Mouse (Mus musculus): Measurements from ENCODE around the gene Ajm1.

The Ajm1 gene

DNA sequence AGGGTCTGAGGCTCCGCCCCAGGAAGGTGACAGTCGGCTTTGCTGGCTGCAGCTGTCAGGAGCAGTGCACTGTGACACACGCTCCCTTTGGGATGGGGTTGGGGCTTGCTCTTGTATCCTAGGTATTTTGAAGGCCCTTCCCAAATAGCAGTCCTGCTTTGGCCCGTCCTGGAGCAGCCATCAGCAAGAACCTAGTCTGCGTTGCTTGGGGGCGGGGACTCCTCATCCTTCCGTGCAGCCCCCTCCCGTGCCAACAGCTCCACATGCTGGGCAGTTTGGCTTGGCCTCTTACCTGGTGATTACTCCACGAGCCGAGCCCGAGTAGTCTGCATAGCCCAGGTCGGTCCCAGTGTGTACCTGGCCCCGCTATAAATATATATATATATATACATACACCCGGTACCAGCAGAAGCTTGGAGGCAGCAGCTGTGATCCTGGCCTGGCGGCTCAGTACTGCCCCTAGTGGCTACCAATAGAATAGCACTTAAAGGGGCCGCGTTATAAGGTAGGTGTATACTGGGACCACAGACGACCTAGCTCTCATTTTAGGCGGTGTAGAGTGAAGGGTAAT is at the start of gene Ajm1:
Ajm1 (minus strand) TSS at position 464 of the 571 bp plus-strand sequence.
- peak; percentile 73 for DNase-seq (ENCODE audit: low spot score)

DNA sequence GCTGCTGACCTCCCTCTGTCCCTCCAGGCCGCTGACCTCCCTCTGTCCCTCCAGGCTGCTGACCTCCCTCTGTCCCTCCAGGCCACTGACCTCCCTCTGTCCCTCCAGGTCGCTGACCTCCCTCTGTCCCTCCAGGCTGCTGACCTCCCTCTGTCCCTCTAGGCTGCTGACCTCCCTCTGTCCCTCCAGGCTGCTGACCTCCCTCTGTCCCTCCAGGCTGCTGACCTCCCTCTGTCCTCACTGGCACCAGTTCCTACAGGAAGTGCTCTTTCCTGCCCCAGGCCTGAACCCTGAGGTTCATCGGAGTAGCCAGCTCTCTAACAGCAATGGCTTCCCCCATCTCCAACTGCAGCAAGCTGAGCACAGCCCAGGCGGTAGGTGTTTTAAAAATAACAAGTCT is 47.2 kb upstream of the Ajm1 start:
- DNase-seq (ENCODE audit: low spot score), result no peak

DNA sequence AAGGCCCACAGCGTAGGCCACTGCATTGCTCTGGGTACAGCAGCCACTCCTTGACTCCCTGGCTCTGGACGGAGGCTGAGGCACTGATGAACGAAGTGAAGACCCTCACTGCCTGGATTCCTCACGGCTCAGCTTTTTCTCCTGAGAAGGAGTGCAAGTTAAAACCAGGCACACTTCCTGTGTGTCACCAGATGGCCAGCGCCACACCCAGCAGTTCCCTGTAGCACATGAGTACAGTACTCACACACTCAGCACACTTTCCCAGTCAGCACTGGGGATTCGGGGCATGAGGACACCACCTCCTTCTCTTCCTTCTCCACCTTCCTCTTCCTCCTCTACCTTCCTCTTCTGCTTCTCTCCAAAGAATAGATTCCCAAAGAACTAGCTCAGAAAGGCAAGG is 46.3 kb upstream of the Ajm1 start, which contains the start of gene Fcna:
Fcna (minus strand) TSS at position 220 of the 400 bp plus-strand sequence.
- no peak for DNase-seq (ENCODE audit: low spot score)

DNA sequence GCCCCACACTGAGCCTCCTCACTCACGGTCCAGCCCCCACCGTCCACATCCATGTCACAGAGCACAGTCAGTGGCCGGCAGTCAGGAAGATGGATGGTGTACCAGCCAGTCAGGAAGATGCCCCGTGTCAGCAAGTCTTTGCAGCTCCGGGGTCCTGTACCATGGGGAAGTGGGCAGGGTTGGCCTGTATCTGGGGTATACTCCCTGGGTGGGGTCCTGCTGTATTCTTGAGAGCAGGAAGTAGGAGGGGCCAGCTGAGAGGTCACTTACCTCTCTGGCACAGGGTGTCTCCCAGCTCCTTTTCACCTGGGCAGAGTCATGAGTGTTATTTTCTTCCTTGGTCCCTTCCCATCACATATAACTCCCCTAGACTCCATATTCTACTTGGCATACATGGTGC is 44.4 kb upstream of the Ajm1 start:
- no peak for DNase-seq (ENCODE audit: low spot score)

DNA sequence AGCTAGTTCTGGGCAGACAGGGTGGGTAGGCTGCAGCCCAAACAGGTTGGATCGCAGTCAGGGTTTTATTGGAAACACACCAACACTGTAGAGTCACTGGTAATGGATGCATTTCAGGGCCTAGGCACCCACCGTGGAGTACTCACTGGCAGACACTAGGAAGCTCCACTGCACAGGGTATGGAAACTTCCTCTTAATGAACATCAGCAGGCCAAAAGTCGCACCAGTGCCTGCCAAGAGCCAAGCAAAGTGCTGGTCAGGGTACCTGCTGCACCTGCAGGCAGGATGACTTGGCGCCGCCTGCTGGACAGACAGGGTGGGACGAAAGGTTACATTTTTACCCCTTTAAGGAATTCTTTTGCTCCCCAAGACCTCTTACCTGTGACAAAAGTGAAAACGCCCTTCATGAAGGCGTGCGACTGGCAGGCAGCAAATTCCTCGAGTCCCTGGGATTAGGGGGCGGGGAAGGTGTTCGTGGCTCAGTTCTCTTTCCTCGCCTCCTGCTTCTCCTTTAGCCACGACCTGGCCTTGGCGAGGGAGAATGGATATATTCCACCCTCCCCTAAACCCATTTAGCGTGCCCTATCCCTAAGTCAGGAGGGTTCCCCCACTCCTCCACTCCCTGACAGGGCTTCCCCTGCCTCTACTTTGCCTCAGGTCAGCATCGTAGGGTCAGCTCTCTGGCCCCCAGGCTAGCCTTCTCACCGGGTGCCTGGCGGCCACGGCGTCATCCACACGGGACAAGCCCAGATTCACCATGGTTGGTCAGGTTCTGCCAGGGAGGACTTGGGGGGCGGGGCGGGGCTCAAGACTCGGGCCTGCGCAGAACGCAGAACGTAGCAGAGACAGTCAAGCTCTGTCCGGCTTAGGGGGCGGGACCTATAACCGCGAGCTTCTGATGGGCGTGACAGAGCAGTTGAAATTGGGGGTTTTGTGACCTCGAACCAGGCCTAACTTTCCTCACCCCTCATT is 40.0 kb upstream of the Ajm1 start, which contains the start of gene Tmem141:
Tmem141 (minus strand) TSS at position 777 of the 972 bp plus-strand sequence.
- DNase-seq (ENCODE audit: low spot score), result peak; percentile 88

DNA sequence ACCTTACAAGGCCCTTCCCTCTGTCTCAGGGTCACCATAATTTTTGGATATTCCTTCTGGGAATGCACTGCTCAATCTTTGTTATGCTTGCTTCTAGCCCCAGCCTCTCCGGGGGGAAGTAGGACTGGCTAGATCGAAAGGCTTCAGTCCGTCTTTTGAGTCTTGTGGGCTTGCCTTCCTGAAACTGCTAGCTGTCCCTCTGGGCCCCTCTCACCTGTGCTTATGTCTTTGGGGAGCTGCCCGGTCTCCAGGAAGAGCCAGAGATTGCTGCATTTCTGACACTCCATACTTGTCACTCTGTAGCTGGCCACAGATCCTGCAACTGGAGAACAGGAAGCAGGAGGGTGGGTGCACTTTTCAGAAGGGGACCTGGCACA is 39.3 kb upstream of the Ajm1 start:
- DNase-seq (ENCODE audit: low spot score), result no peak

DNA sequence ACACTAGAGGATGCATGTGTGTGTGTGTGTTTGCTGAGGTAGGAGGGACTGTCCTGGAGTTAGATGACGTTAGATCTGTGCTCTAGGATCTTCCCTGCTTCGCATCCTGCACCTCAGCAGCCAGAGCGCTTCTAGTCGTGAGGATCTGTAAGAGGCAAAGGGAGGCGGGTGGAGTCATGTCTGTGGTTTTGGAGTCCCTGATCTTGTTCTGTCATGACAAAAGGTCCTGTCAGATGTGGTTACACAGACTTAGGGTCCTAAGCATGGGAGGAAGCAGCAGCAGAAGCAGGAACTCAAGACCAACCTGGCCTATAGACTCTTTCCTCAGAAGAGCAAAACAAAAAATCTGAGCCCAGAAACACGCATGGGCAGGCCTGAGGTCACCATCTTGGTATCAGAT is 38.8 kb upstream of the Ajm1 start:
- no peak for DNase-seq (ENCODE audit: low spot score)

DNA sequence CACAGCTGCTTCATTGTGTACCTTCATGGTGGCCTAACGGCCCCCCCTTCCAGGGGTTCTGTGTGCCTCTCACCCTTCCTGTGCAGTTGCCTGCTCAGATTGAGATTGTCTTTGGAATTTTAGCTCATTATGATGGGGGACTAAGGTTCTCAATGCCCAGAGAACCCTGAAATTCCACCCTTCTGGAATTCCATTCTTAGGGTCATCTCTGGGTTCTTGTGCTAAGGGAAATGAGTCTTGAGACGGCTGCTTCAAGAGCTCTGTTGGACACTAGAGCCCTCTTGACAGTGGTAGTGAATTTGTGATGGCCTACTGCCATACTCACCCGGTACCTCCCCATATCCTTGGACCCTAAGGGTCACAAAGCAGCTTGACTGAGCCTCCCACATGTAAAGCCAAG is 36.0 kb upstream of the Ajm1 start, which contains the start of gene Ccdc183:
Ccdc183 (minus strand) TSS at position 101 of the 400 bp plus-strand sequence.
- DNase-seq (ENCODE audit: low spot score), result no peak

DNA sequence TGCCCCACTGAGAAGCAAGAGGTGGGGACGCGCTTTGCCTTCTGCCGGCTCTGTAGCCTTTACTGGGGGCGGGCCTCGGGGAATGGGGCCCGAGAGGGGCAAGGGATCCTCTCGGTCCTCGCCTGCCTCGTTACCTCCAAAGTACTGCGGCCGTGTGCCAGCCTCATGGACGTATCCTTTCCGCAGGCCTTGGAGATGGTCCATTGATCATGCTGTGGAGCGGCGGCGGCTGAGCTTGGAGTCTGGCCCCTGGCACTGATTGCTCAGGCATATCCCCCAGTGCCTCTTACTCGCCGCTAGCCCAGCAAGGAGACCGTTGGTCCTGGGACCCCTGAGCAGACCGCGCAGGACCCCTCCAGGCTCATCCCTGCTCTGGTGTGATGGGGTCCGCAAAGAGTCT is 34.8 kb upstream of the Ajm1 start:
- no peak for DNase-seq (ENCODE audit: low spot score)

DNA sequence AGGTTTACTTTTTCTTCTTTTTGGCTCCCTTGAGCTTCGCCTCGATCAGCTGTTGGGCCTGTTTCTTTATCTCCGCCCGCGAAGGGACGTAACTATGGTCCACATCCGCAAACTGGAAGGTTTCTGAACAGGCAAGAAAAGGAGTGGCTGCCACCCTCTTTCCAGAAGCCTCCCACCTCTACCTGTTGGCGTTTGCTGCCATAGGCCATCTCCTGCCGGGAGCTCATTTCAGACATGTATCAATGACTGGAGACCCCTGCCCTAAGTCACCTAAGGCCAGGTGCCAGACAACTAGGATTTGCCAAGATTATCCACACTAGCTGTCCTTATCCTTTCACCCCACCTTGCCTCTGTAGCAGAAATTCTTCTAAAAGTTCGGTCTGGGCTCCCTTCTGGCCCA is 27.1 kb upstream of the Ajm1 start:
- no peak for DNase-seq (ENCODE audit: low spot score)

DNA sequence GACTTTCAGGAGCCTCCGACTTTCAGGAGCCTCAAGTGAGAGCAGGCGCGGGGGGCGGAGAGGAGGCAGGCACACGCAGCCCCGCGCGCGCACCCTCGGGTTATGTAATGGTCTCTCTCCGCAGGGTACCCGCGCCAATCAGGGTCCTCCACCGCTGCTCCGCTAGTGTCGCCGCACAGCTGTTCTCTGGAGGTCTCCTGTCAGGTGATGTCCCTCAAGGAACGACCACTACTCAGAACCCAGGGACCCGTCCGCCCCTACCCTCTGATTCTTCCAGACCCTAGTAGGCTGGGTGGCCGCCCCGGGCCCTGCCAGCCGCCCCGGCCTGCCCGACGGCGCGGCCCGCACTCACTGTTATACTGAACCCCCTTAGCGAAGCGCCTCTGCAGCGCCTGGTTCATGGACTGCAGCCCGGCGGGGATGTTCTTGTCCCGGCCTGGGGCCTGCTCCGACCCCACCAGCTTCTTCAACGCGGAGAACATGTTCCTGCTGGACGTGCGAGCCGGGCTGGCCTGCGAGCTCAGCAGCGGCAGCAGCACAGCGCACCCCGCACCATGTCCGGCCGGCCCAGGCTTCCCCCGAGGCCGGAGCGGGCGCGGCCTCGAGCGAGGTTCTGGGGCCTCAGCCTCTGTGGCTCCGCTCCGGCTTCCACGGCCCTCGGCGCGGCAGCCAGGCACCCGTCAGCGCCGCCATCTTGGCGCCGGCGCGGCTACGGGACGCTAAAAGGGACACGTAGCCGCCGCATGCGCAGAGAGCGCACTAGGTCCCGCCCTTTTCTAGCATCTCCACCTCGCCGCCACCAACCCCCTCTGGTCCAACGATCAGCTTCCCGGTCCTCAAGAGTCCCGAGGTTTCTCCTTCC is 26.4 kb upstream of the Ajm1 start, which contains the start of gene Rabl6:
Rabl6 (minus strand) TSS at position 761 of the 862 bp plus-strand sequence.
- peak; percentile 91 for DNase-seq (ENCODE audit: low spot score)

DNA sequence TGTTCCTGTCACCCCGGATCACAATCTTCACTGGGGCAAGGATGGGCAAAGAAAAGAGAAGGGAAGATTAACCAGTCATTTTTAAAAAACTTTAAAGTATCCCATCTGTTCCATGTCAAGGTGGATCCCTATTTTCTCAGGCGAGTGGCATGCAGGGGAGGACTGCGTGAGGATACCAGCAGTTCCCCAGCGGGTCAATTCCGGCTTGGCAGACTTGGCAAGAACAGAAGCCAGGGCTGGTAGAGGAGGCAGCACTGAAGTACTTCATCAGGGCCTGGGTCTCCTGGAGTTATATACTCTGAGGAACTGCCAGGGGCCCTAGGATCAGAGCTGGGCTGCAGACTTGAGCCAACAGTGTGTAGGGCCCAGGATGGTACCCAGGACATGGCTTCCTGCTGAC is 21.0 kb upstream of the Ajm1 start:
- DNase-seq (ENCODE audit: low spot score), result no peak

DNA sequence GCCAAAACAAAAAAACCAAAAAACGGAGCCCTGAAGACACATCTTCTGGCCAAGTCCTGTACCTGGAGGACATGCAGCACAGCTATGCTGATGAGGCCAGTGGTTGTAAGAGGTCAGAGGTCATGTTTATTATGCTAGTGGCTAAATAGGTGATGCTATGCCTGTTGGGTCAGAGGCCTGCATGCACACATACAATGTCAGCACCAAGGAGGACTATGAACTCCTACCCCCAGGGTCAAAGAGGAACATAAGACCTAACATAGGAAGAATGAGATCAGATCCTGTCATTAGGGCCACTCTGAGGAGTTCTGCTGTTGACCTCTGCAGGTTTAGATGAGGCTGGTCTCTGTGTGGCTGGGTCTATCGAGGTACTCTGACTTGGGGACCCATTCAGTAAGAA is 18.5 kb upstream of the Ajm1 start:
- DNase-seq (ENCODE audit: low spot score), result no peak

DNA sequence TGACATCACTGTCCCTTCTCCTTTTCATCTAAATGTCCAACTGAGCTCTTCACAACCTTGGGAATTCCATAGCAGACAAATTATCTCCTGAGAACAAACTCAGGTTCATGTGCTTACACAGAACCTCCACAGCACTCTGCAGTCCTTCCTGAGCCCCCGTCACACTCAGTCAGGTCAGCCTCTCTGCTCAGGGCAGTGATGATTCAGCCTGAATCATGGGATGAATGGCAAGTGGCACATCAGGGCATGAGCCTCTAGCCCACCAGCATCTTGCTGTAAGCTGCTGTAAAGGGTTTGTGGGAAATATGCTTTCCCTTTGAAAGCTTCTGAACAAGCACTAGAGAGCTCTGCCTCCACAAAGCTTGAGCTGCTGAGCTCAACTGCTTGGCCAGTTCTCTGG is 17.2 kb upstream of the Ajm1 start:
- no peak for DNase-seq (ENCODE audit: low spot score)

DNA sequence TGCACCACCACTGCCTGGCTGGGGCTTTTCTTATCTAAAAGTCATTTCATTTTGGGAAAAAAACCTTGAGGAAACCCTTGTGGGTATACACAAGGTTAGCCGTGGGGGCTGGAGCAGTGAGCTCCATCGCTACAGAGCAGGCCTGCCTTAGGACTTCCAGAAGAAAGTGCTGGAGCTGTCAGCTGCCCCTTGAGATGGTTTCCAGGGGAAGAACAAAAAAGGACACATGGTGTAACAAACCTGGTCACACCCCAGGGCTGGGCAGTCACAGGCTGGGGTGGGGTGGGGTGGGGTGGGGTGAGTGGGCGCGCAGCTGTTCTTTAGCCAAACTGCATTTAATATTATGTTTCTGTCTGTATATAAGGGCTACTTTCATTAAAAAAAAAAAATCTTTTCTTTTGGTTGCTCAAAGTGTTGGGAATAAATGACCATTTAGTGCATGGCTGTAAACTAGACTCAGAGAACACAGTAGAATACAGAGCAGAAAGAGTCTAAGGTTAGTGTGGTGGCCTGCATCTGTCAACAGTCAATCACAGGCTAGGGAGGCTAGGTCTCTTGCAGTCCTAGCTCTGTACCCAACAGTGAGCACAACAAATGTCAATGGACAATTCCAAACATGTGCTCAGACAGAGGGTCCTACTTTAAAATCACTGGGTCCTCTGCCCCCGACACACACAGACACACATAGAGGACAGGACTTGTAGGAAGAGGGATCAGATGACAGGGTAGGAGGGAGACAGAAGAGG is 15.4 kb upstream of the Ajm1 start:
- no peak for DNase-seq (ENCODE audit: low spot score)

DNA sequence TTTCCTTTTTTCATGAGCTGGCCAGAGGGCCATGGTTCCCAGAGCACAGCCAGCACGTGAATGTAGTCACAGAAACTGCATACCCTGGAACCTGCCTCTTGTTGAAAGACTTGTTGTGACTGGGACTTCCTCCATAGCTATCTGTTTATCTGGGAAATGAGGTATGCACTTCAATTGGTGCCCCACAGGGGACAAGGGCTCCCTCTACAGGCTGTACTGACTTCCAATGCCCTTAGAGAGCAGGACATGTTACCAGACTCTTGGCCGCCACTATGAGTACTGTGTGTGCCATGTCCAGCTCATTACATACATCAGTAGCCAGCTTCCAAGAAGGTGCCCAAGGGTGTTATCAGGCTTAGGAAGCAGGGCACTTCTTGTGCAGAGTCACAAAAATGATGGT is 10.3 kb upstream of the Ajm1 start:
- peak; percentile 69 for DNase-seq (ENCODE audit: low spot score)

DNA sequence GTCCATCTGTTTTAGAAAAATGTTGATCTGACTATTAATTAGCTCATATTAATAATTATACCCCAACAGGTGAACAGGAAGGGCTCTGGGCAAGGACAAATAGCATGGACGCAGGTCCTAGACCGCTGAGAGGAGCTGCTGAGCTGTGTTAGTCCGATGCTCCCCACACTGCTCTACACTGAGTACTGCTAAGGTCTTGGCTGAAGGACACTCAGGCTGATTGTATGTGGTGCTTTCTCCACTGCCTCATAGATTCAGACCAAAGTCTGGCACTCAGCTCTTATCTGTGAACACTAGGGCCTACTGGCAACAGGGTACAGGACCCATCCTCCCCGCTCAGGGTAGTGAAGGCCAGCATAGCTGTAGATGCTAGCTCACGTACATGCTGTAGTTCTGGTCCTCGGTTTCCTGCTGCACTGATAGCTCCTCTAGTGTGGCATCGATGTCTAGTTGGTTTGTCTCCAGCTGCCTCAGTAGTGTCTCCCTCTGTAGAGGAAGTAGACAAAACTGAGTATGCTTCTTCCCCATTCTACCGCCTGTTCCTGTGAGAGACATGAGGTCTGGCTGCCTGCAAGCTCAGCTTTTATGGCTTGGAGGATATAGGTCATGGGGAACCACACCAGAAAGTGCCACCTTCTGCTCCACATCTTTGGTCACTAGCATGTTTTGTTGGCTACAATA is 6.8 kb upstream of the Ajm1 start:
- peak; percentile 41 for DNase-seq (ENCODE audit: low spot score)

DNA sequence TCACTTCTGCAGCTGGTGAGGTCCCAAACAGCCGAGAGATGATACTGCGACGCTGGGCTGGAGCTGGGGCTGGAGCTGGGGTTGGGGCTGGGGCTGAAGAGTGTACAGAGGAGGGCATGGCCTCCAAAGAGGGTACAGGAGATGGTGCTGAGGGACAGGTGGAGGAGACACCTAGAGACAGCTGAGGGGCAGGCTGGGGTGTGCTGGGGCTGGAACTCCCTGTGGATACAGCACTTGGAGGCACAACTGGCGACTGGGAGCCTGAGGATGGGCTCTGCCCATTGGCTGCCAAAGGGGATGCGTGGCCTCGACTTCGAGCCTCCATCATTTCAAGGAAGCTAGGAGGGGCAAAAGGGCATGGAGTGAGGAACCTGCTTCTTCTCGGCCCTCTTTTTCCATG is 5.7 kb upstream of the Ajm1 start:
- no peak for DNase-seq (ENCODE audit: low spot score)

DNA sequence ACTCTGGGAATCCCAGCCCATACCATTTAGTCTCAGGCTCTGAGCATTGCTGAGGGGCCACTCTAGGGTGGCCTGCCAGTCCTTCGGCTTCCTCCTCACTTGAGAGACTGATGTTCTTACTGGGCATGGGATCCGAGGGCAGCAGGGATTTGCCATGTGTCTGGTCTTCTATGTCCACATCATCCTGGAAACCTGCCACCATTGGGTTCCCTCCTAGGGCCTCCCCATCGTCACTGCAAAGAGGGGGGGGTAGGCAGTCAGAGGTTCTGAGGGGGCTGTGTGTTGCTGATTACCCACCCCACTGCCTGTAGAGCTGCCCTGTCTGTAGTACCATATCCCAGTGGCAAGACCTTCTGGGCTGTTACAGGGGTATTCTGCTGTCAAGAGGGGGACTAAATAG is 4.0 kb upstream of the Ajm1 start:
- no peak for DNase-seq (ENCODE audit: low spot score)

DNA sequence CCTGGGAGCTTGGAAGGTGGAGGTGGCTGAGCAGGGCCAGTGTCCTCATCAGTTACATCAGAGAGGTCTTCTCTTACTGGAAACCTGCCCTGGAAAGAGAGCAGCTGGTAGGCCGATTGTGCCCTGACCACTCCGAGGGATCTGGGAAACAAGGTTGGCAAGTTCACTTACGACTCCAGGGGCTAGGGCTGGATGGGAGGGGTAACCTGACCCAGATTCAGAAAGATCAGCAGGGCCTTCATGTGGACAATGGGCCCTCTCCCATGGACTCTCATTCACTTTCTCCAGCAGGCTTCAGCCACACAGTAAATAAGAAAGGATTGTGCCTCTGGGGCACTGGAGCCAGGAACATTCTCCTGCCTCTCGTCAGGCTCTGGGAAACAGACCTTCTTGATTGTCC is 3.3 kb upstream of the Ajm1 start:
- no peak for DNase-seq (ENCODE audit: low spot score)

DNA sequence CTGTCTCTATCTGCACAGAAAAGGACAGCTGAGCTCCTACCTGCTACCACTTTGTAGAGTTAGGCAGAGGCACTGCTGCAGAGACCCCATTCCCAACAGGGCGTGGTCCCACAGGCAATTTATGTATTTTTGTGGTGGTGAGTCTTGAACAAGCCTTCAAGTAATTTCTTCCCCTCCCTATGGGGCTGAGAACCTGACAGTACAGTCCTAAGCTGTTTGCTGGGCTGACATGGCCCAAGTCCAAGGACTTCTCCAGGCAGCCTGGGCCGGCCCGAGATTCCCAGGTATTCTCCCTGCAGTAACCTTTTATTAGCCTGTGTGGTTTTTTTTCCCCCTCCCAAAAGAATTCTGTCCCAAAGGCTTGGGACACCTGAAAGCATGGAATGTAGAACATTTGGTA is 2.6 kb upstream of the Ajm1 start:
- DNase-seq (ENCODE audit: low spot score), result no peak

Measured in layer of hippocampus, adult 11-12 months (tissue).